Mouse (Mus musculus): Measurements from ENCODE around the gene Rabl6. TPM values are rescaled to one million over a fixed set of nuclear protein-coding genes. Genes with fewer than 3 reads are reported as not detected.
"Not testable (repeated sequence)": the region's sequence is repeated elsewhere in the genome, so short reads cannot be mapped to it uniquely, and the experiment has no call there.

The Rabl6 gene
- total RNA-seq, 1 experiment from 2014 or later = 42.7 TPM

DNA sequence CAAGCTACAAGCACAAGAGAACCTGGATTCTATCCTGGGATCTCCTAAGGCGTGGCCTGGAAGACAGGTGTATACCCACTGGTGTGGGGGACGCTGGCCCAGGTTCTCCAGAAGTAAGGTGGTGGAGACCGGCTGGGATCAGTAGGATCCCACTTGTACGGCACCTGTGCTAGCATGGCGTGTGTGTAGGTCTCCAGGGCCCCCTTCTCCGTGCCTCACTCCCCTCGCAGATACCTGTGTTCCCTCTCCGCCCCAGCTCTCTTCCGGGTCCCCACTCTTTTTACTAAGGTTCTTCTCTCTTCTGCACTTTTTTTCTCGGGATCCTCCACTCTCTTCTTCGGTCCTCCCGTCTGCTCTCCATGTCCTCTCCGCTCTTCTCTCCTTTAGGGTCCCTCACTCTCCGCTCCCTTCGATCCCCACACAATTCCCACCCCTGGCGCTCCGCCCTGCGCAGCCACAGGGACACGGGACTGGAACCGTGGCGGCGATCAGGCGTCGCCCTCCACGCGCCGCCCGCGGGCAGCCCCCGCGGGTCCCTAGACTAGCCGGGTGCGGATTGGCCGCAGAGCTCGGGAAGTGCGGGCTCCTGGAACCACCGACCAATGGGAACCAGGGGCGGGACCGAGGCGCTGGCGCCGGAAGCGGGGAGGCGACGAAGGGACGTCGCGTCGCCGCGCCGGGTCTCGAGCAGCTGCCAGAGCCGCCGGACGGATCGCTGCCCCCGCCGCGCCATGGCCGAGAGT, 50.9 kb downstream of the Rabl6 start, which contains the start of gene Edf1:
Gene Edf1, plus strand, starts transcription at position 627 of the 743 bp plus-strand sequence.
- ATAC-seq (replicated peaks; ENCODE audit: insufficient number of reproducible peaks, low FRiP score, low TSS enrichment, poor library complexity, severe bottlenecking) = peak; percentile 95

DNA sequence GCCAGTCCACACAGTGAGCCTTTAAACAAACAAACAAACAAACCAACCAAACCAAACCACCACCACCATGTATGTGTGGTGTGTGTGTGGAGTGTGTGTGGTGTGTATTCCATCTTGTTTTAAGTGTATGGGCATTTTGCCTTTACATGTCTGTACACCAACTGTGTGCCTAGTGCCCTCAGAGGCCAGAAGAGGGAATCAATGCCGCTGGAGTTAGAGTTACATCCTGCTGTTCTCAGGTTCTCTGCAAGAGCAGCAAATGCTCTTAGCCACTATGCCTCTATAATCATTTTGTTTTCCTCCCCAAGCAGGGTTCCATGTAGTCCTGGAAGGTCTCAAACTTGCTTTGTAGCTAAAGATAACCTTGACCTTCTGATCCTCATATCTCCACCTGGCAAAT, 52.0 kb downstream of the Rabl6 start:
- ATAC-seq (replicated peaks; ENCODE audit: insufficient number of reproducible peaks, low FRiP score, low TSS enrichment, poor library complexity, severe bottlenecking) = no peak

DNA sequence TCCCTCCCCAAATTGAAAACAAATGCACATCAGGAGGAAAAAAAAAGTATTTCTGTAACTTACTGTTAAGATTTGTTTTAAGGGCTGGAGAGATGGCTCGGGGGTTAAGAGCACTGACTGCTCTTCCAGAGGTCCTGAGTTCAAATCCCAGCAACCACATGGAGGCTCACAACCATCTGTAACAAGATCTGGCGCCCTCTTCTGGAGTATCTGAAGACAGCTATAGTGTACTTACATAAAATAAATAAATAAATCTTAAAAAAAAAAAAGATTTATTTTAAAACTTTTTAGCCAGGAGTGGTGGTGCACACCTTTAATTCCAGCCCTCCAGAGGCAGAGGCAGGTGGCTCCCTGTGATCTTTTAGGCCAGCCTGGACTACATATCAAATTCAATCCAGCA, 52.8 kb downstream of the Rabl6 start:
- ATAC-seq (replicated peaks; ENCODE audit: insufficient number of reproducible peaks, low FRiP score, low TSS enrichment, poor library complexity, severe bottlenecking) = not testable (repeated sequence)

DNA sequence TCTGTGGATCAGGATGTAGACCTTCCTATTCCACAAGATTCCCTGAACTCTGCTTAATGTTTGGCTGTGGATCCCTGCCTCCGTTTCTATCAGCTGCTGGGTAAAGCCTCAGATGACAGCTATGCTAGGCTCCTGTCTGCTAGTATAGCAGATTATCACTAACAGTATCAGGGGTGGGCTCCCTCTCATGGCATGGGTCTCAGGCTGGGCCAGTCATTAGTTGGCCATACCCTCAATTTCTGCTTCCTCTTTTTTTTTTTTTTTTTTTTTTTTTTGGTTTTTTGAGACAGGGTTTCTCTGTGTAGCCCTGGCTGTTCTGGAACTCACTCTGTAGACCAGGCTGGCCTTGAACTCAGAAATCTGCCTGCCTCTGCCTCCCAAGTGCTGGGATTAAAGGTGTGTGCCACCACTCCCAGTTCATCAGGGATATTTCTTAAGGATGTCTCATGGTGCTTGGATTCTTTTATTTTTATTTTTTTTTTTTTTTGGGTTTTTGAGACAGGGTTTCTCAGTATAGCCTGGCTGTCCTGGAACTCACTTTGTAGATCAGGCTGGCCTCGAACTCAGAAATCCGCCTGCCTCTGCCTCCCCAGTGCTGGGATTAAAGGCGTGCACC, 55.0 kb downstream of the Rabl6 start:
- not testable (repeated sequence) for ATAC-seq (replicated peaks; ENCODE audit: insufficient number of reproducible peaks, low FRiP score, low TSS enrichment, poor library complexity, severe bottlenecking)

DNA sequence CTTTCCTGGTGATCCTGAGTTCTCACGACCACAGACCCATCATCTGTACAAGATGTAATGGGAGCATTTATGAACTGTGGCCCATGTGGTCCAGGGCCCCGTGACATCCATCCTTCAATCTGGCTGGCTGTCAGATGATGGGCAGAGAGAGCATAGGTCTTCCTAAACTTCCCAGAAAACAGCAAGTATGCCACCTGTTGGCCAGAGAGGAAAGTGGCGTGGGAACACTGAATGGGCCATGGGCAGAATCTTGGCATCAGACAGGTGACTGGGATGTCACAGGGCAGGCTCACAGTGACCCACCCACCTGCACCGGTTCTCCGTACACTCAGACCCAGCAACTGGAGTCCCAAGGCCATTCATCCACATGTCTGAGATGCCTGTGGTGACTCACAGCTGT, 57.1 kb downstream of the Rabl6 start:
- ATAC-seq (replicated peaks; ENCODE audit: insufficient number of reproducible peaks, low FRiP score, low TSS enrichment, poor library complexity, severe bottlenecking) = no peak

DNA sequence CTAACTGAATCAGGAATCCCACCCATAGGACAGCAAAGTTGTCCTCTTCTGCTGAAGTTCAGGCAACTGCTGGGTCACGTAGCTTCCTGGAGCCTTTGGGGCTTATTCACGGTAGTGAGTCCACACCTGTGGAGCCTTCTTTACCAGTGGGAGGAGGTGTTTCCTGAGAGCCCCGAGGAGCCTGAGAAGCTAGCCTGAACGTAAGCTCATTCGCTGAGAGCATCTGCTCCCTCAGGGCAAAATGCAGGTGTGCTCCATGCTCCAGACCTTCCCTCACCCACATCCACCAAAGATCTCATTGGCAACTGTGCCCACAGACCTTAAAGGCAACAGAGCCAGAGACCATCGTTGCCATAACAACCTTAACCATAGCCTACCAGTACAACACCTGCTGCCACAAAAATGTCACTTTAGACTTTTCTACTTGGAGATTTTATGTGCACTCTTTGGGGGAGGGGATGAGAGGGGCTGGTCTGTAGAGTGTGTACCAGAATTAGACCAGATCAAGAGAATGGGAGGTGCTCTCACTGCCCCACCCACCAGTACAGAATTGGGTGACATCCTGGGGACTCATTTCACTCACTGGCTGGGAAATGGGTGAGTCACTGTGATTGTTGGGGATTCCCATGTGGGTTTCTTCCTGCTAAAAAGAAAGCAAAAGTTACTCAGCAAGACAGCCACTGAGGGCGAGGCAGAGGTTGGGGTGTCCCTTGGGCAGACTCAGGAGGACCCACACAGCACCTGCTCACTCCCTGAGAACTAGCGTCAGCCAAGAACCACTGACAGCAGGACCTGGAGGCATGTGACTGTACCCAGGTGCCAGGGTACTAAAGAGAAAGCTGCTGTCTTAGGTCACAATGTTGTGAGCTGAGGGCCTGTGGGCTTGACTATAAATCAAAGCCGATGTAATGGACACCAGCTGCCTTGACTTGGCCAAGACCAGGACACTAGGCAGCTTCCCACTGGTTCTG, 59.0 kb downstream of the Rabl6 start:
- ATAC-seq (replicated peaks; ENCODE audit: insufficient number of reproducible peaks, low FRiP score, low TSS enrichment, poor library complexity, severe bottlenecking) = 0 out of 2 replicates have a peak, but pooled peaks have one; percentile 1

DNA sequence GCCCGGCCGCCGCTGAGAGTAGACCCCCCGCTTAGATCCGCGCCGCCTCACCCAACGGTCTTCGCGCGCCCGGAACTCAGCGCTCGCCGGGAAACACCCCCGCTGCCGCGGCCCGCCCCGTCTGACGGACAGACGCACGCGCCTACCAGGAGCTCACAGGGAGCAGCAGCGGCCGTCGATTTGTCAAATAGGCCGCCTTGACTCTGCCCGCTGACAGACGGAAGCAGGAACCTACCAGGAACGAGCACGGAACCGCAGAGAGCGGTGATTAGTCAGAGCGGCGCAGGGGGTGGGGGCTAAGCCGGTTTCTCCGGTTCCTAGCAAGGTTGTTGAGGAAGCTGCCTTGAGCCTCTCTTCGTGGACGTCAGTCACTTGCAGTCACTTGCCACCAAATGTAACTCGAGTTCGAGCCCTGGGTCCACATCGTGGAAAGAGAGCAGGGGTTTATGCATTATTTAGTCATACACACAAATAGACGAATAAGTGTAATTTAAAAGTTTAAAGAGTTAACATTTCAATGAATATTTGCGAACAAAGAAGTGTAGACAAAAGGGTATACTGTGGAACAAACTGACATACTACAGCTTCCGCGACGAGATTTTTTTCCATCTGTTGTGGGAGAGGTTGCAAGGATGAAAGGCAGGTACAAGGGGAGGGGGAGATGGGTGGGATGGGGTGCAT, 61.4 kb downstream of the Rabl6 start, which contains the start of gene Traf2:
Gene Traf2, minus strand, starts transcription at position 130 of the 681 bp plus-strand sequence.
- ATAC-seq (replicated peaks; ENCODE audit: insufficient number of reproducible peaks, low FRiP score, low TSS enrichment, poor library complexity, severe bottlenecking) = peak; percentile 98

DNA sequence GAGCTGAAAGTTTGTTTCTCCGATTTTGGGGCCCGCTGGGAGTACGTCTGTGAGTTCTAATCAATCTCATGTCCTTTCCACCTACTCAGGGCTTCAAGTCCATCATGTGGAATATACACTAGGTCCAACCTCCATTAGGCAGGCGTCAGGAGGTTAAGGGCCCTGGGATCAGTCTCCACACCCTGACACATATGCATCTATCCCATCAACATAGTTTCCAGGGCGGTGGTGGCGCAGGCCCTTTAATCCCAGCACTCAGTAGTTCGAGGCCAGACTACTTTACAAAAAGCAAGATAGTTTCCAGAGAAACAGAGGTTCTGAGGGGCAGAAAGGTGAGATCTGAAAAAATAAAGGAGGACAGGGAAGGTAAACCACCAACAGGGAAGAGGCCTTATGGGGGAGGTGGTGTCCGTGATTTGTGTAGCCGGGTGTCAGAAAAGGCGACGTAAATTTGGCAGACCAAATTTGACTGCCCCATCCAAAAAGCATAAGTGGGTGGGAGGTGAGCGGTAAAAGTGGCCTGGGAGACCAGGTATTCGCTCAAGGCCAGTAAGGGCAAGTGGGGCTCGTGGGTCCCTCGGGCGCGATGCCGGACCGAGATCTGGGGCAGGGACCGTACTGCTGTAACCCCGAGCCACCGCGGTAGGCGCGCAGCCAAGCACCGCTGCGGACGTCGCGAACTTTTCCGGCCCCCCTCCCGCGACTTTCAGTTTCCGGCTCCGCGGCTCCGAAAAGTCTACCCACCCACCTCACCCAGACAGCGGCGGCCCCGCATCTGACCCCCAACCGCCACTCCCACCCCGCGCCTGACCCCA, 62.1 kb downstream of the Rabl6 start:
- 0 out of 2 replicates have a peak, but pooled peaks have one; percentile 11 for ATAC-seq (replicated peaks; ENCODE audit: insufficient number of reproducible peaks, low FRiP score, low TSS enrichment, poor library complexity, severe bottlenecking)

DNA sequence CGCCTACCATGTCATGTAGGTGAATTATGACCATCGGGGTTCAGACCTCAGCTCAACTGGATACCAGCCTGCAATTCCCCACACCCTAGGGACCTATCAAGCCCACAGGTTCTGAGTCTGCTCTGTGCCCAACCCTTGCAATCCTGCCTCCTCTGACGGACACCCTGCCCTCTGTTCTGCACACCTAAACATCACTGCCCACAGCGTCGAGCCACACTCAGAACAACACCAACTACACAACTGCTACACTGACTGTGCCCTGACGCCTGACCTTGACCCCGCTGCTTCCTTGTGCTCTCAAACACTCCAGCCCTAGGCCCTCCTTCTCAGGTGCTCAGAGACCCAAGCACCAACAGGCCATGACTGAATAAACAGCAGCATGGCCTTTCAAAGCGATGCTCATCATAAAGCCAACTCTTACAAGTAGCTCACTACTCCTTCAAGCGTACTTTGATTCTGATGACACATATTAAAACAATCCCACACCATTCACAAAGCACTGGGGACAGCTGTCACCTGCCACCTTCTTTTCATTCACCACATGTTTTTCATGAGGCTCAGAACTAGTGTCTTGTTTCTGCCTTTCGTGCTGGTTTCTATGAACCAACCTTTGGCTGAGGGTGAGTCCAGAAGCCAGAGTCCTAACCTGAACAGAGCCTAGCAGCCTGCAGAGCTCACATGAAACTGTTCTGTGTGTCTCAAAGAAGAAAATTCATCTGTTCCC, 66.5 kb downstream of the Rabl6 start:
- ATAC-seq (replicated peaks; ENCODE audit: insufficient number of reproducible peaks, low FRiP score, low TSS enrichment, poor library complexity, severe bottlenecking) = no peak

DNA sequence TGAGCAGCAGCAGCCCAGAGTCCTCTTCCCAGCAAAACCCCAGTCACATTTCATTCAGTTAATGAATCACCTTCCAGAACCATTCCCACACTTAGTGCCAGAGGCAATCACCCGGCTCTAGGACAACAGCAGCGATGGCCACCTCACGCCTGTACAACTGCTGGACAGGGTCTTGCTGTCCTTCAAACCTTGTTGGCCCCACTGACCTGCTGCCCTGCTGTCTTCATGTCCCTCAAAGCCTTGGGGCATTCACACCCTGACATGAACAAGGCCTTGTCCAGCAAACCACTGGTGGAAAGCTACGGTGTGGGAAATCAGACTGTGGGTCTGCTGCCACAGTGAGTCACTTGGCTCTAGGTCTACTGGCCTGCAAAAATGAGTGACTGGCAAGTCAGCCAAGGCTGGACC, 67.8 kb downstream of the Rabl6 start:
- ATAC-seq (replicated peaks; ENCODE audit: insufficient number of reproducible peaks, low FRiP score, low TSS enrichment, poor library complexity, severe bottlenecking) = no peak

DNA sequence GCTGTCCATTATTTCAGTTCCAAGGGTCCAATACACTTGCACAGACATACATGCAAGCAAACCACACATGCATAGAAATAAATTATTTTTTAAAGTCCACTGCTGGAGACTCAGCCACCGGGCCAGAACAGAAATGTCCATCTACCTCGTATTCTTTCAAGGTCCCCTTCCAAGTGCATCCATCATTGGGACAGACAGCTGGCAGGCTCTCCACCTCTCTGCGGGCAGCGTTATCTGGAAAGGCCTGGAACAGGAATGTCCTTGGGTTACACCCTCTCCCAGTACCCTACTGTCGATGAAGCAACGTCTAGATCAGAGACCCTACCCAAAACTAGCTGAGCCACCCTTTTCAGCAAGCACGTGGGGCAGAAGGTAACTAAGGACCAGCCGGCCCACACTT, 71.8 kb downstream of the Rabl6 start:
- ATAC-seq (replicated peaks; ENCODE audit: insufficient number of reproducible peaks, low FRiP score, low TSS enrichment, poor library complexity, severe bottlenecking) = no peak

DNA sequence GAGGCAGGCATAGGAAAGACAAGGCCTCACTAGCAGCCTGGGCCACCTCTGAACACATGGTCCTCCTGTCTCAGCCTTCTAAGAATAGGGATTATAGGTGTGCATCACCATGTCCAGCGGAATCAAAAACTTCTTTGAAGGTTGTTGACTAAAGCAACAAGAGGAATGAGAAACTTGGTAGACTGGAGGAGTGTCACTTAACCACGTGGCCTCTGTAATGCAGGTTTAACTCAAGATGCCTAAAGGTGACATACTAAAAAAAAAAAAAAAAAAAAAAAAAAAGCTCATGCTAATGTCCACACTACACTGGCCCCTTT, 73.5 kb downstream of the Rabl6 start:
- ATAC-seq (replicated peaks; ENCODE audit: insufficient number of reproducible peaks, low FRiP score, low TSS enrichment, poor library complexity, severe bottlenecking) = no peak

DNA sequence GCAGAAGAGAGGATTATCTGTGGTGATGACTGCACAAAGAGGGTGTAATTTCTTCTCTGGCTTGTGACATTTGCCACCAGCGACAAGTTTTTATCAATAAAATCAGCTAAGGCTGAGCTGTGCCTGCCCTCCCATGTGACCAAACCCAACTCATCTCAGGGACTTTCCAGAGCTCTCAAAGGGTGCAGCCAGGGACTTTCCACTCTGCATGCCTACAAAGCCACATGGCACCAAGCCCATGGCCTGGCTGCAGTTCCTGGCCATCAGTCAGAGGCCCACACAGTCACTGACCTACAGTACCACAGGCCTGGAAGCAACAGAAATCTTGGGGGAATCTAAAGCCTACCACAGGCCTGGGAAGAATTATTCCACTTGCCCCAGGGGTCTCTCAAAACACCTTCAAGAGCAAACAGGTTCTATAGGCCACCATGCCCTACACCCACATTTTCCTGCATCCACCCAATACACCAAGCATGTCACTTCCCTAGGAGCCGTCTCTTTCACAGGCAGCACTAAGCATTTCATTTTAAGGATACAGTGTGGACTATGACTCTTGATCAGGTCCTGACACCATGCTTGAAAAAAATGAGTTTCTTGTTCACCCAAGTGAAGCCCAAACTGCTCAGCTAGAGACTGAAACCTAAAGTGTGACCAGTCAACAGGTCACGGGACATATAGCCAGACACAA, 74.0 kb downstream of the Rabl6 start:
- ATAC-seq (replicated peaks; ENCODE audit: insufficient number of reproducible peaks, low FRiP score, low TSS enrichment, poor library complexity, severe bottlenecking) = peak; percentile 82

DNA sequence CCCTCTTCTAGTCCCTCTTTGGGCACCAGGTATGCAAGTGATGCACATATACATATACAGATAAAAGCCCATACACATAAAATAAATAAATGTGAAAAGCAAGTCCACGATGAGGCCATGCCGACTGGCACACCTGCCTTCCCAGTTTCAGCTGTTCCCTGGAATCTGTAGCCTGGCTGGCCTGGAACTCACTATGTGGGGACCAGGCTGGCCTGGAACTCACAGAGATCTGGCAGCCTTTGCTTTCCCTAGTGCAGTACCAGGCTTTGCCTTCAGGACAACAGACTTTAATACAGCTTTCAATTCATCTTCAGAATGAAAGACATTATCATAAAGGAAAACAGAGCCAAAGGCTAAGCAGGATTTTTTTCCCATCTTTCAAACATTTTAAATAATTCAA, 74.6 kb downstream of the Rabl6 start:
- ATAC-seq (replicated peaks; ENCODE audit: insufficient number of reproducible peaks, low FRiP score, low TSS enrichment, poor library complexity, severe bottlenecking) = no peak
